In the genomic region with DNA sequence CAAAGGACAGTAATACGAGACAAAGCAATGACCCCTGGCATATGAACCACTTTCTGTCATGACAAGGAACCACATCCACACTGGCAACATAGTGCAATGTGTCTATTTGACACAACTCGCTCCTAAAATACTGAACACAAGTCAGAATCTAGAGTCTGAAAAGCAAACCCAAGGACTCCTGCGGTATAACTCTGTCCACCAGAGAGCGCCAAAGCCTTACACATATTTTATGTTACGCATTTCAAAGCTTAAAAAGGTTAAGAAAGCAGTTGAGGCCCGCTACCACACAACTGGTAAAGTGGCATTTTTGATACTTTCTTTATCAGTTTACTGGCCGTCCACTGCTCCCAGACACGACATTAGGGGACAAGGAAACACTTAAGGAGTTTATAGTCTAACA, we compare ENCODE assay signal across 7 mouse cellular contexts. TPM values are rescaled to one million over a fixed set of nuclear protein-coding genes. Genes with fewer than 3 reads are reported as not detected.
DNase-seq lines count a peak whose midpoint lies in the region; ATAC-seq and TF ChIP-seq lines count a peak whose summit lies in the region.

No protein-coding gene starts in this region.

- peaks cover 10 to 16% of the 10 kb centered on the region in 2 experiments for H3K4me1 ChIP-seq in liver, embryonic 14.5 days (replicated peaks; ENCODE audit: control insufficient read depth in 2 of 2, insufficient read depth in 2 of 2, low read length in 1 of 2)

- H3K4me2 ChIP-seq in liver, embryonic 14.5 days (ENCODE audit: low read depth), result no peak overlapping the region

- TF ChIP-seq EP300 in liver, embryonic 14.5 days (IDR thresholded peaks at IDR 0.05; ENCODE audit: low read depth), result no peak

- no peaks in the 10 kb centered on the region for H3K9me3 ChIP-seq in liver, embryonic 14.5 days (ENCODE audit: control insufficient read depth, low read length)

- WGBS in liver, embryonic 14.5 days (ENCODE audit: insufficient replicate concordance), result 9% methylated on average over 8 of the region's 8 CpGs

- H3K27ac ChIP-seq in gastrocnemius, adult 2 months, result no peak overlapping the region
- no peak overlapping the region for H3K27ac ChIP-seq in liver, embryonic 14.5 days

- no peaks in the 10 kb centered on the region for H3K27me3 ChIP-seq in liver, embryonic 14.5 days (ENCODE audit: control insufficient read depth, insufficient read depth, low read length)

- peak; percentile 89 for TF ChIP-seq CTCF in gastrocnemius, adult 2 months (IDR thresholded peaks at IDR 0.05)
- peak; percentile 77 for TF ChIP-seq CTCF in liver, embryonic 14.5 days (IDR thresholded peaks at IDR 0.05; ENCODE audit: low read depth)

- intact Hi-C loops in gastrocnemius, adult 2 months (cut with DNase I), result loop anchor here (1.0 to 5.0 kb wide), 4 partner anchors 92 to 464 kb away; no protein-coding TSS in a partner anchor

- H3K9ac ChIP-seq in liver, embryonic 14.5 days (replicated peaks), result no peak overlapping the region

- no peaks in the 10 kb centered on the region for H3K36me3 ChIP-seq in liver, embryonic 14.5 days (replicated peaks; ENCODE audit: control insufficient read depth, insufficient read depth, low read depth)

- peak; percentile 77 for DNase-seq in A20 (ENCODE audit: low read depth, low spot score)
- DNase-seq in CD8-positive naive resting alpha-beta T cell, adult 2 months (ENCODE audit: low read depth in 2 of 2, low spot score in 2 of 2), result peak; percentile 73 to 83
- DNase-seq in c-Kit-positive CD71-positive TER-119-positive erythroid progenitor cells, embryonic 14.5 days (ENCODE audit: low spot score), result peak; percentile 65
- peak; percentile 66 for DNase-seq in gastrocnemius, adult 2 months
- DNase-seq in kidney, postnatal 14 days, result peak; percentile 78
- peak in 2 of 3 experiments; percentile 41 to 47 for DNase-seq in liver, embryonic 14.5 days (ENCODE audit: low read depth in 3 of 3, low spot score in 3 of 3)
- peak; percentile 58 for DNase-seq in right cerebral cortex, postnatal 25 days

- no peak overlapping the region for H3K4me3 ChIP-seq in gastrocnemius, adult 2 months
- no peak overlapping the region for H3K4me3 ChIP-seq in liver, embryonic 14.5 days (ENCODE audit: insufficient read depth in 1 of 2, low read depth in 2 of 2, low read length in 2 of 2)

- no peak for ATAC-seq in liver, embryonic 14.5 days (ENCODE audit: insufficient read depth)

RNA-seq across cellular contexts. Expression of a gene that starts 10.6 kb away (rescaled TPM):
- 1 to 10 TPM; 1.4 to 2.1 TPM for total RNA-seq in gastrocnemius, adult 2 months (2021)
- polyA plus RNA-seq in liver, embryonic 14.5 days (2012; rRNA removed), result 3.2 and 3.5 TPM in 2 replicates
- polyA plus RNA-seq in liver, embryonic 14.5 days (2014; fragmentation: Nextera tagmentation; extraction: Ambion mirVana), result 3.8 and 4.8 TPM in 2 replicates
